Mouse (Mus musculus) heart, adult 2 months (tissue): Measurements from ENCODE around the gene Eef2.

Experiments used
- CTCF ChIP-seq: fragments of 200-600 bp; IDR thresholded peaks from 2 replicates; pipeline ENCODE4 v1.8.1; 2022; ENCODE audit warnings: antibody characterized with exemption, mild to moderate bottlenecking, moderate library complexity
- POLR2A ChIP-seq: fragments of 200-500 bp; IDR thresholded peaks from 2 replicates; pipeline ENCODE4 v1.6.1; 2011; ENCODE audit warnings: mild to moderate bottlenecking, low read depth, low read length, control low read depth; ENCODE audit not compliant: insufficient read depth

DNA sequence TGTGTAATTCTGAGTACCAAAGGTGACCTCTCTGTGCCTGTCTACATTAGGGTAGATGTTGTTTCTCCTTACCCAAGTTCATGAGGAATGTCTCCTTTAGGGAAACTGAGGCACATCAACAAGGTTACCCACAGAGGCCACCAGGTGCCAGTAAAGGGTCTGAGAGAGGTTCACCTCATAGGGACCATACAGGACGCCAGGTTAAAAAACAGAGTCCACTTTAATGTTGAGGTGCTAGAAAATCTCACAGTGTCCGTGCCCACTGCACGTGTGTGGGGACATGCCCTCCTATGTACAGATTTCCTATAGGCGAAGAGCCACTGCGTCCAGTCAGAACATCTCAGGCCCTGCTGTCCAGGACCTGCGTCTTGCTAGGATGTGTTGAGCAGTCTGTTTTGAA is 22.6 kb downstream of the Eef2 start:
- peak; percentile 3; the same call in 1 of the 2 replicates for TF ChIP-seq POLR2A
- no peak for TF ChIP-seq CTCF
